Mouse (Mus musculus) stomach, embryonic 14.5 days (tissue): ENCODE measurements around the gene Ccdc96. TPM values are rescaled to one million over a fixed set of nuclear protein-coding genes. Genes with fewer than 3 reads are reported as not detected.

Experiments used
- ATAC-seq: fragments of 200-750 bp; cut with Nextera tagmentation; 2 replicates; pipeline ENCODE4 v1.8.0; 2017; ENCODE audit warnings: low read depth, moderate TSS enrichment; ENCODE audit not compliant: insufficient number of reproducible peaks, insufficient read depth, low FRiP score
- H3K27ac ChIP-seq: fragments of 300-500 bp; sonication (generic); 2 replicates; pipeline ENCODE4 v1.5.1; 2014; ENCODE audit warnings: mild to moderate bottlenecking, low read length, moderate library complexity, mixed read lengths
- H3K27me3 ChIP-seq: fragments of 300-500 bp; sonication (generic); 2 replicates; pipeline ENCODE4 v1.6.1; 2014; ENCODE audit warnings: low read length, control low read depth, mixed read lengths; ENCODE audit not compliant: control insufficient read depth, insufficient read depth
- H3K36me3 ChIP-seq: fragments of 300-500 bp; sonication (generic); 2 replicates; pipeline ENCODE4 v1.6.1; 2014; ENCODE audit warnings: mild to moderate bottlenecking, control low read depth, low read length, moderate library complexity, mixed read lengths; ENCODE audit not compliant: control insufficient read depth, insufficient read depth
- H3K4me1 ChIP-seq: fragments of 300-500 bp; sonication (generic); 2 replicates; pipeline ENCODE4 v1.6.1; 2014; ENCODE audit warnings: low read length, control low read depth, mixed read lengths; ENCODE audit not compliant: control insufficient read depth, insufficient read depth
- H3K4me2 ChIP-seq: fragments of 300-500 bp; sonication (generic); replicated peaks from 2 replicates; pipeline ENCODE4 v1.6.1; 2014; ENCODE audit warnings: low read depth, low read length, control low read depth
- H3K4me3 ChIP-seq: fragments of 300-500 bp; sonication (generic); 2 replicates; pipeline ENCODE4 v1.5.1; 2014; ENCODE audit warnings: low read depth, low read length, control low read depth
- H3K9ac ChIP-seq: fragments of 300-500 bp; sonication (generic); replicated peaks from 2 replicates; pipeline ENCODE4 v1.6.1; 2014; ENCODE audit warnings: low read depth, mild to moderate bottlenecking, control low read depth, low read length, moderate library complexity, mixed read lengths
- H3K9me3 ChIP-seq: fragments of 300-500 bp; sonication (generic); 2 replicates; pipeline ENCODE4 v1.6.1; 2016; ENCODE audit warnings: low read depth, low read length, control low read depth; ENCODE audit not compliant: control insufficient read depth
- WGBS: fragments of 180-500 bp; shearing (Covaris S2); extraction: QIAGEN DNeasy Blood & Tissue Kit; methylation state at CpG from one replicate; pipeline ENCODE4 v1.1.7; 2014; 5-methylcytosine and 5-hydroxymethylcytosine counted together
- polyA plus RNA-seq: library from polyadenylated mRNA; unstranded; fragments of >200 nt; fragmentation: Nextera tagmentation; extraction: Ambion mirVana; gene quantifications from 2 replicates; pipeline ENCODE4 v1.2.1, GENCODE M21; 2014

Ccdc96 gene
- polyA plus RNA-seq, 1 experiment from 2014 or later = 0.38 TPM

GRCm38 (mm10) chr5:36536424-36536823 lies 52.0 kb downstream of the Ccdc96 start:
- no peak for ATAC-seq
- no peak overlapping the region for H3K4me2 ChIP-seq
- no peaks in the 10 kb centered on the region for H3K27me3 ChIP-seq
- H3K27ac ChIP-seq = no peak overlapping the region
- H3K36me3 ChIP-seq = no peaks in the 10 kb centered on the region
- H3K4me3 ChIP-seq = no peak overlapping the region
- H3K4me1 ChIP-seq = no peaks in the 10 kb centered on the region
- no peak overlapping the region for H3K9ac ChIP-seq
- H3K9me3 ChIP-seq = no peaks in the 10 kb centered on the region
- WGBS = 88% methylated on average over 3 of the region's 3 CpGs

Other genes starting within 250 kb of the Ccdc96 start
- gene Sorcs2, start 86.4 kb upstream of the Ccdc96 start, polyA plus RNA-seq = 14.5 and 16.0 TPM in 2 replicates
- 53.1 and 55.3 TPM in 2 replicates for gene Grpel1, start 19.6 kb upstream of the Ccdc96 start, polyA plus RNA-seq
- 3.6 and 4.5 TPM in 2 replicates for gene Tada2b, start 303 bp upstream of the Ccdc96 start, polyA plus RNA-seq
- 41.8 and 42.0 TPM in 2 replicates for gene Tbc1d14, start 108.7 kb downstream of the Ccdc96 start, polyA plus RNA-seq
- gene D5Ertd579e, start 211.4 kb downstream of the Ccdc96 start, polyA plus RNA-seq = 28.7 and 31.6 TPM in 2 replicates